Mouse (Mus musculus) liver, embryonic 11.5 days (tissue): ENCODE measurements around the gene Csnk2a2. TPM values are rescaled to one million over a fixed set of nuclear protein-coding genes. Genes with fewer than 3 reads are reported as not detected.

Experiments
- ATAC-seq: fragments of 200-750 bp; cut with Nextera tagmentation; replicated peaks from 2 replicates; pipeline ENCODE4 v1.8.0; 2017; ENCODE audit warnings: moderate number of reproducible peaks, mild to moderate bottlenecking, moderate TSS enrichment, moderate library complexity; ENCODE audit not compliant: low FRiP score
- DNase-seq: peaks from one replicate; pipeline ENCODE4 v3.0.0-alpha.2; 2017; ENCODE audit warnings: low spot score
- H3K27ac ChIP-seq: fragments of 300-500 bp; sonication (generic); 2 replicates; pipeline ENCODE4 v1.5.1; 2014; ENCODE audit warnings: mild to moderate bottlenecking, low read depth, low read length, control low read depth
- H3K27me3 ChIP-seq: fragments of 300-500 bp; sonication (generic); replicated peaks from 2 replicates; pipeline ENCODE4 v1.6.1; 2014; ENCODE audit warnings: low read length, mixed read lengths; ENCODE audit not compliant: control insufficient read depth, insufficient read depth
- H3K36me3 ChIP-seq: fragments of 300-500 bp; sonication (generic); 2 replicates; pipeline ENCODE4 v1.6.1; 2014; ENCODE audit warnings: mild to moderate bottlenecking, low read length, moderate library complexity, mixed read lengths; ENCODE audit not compliant: control insufficient read depth, insufficient read depth
- H3K4me1 ChIP-seq: fragments of 300-500 bp; sonication (generic); replicated peaks from 2 replicates; pipeline ENCODE4 v1.6.1; 2014; ENCODE audit warnings: low read length, mixed read lengths; ENCODE audit not compliant: control insufficient read depth, insufficient read depth
- H3K4me2 ChIP-seq: fragments of 300-500 bp; sonication (generic); 2 replicates; pipeline ENCODE4 v1.6.1; 2014; ENCODE audit warnings: mild to moderate bottlenecking, control low read depth, moderate library complexity
- H3K4me3 ChIP-seq: fragments of 300-500 bp; sonication (generic); 2 replicates; pipeline ENCODE4 v1.5.1; 2014; ENCODE audit warnings: low read depth, low read length, control low read depth
- H3K9ac ChIP-seq: fragments of 300-500 bp; sonication (generic); 2 replicates; pipeline ENCODE4 v1.6.1; 2014; ENCODE audit warnings: low read depth, low read length, control low read depth
- H3K9me3 ChIP-seq: fragments of 300-500 bp; sonication (generic); 2 replicates; pipeline ENCODE4 v1.6.1; 2016; ENCODE audit warnings: low read length, inconsistent platforms, mixed read lengths; ENCODE audit not compliant: control insufficient read depth
- WGBS: fragments of 180-500 bp; shearing (Covaris S2); extraction: QIAGEN DNeasy Blood & Tissue Kit; methylation state at CpG from one replicate; pipeline ENCODE4 v1.1.7; 2014; 5-methylcytosine and 5-hydroxymethylcytosine counted together
- polyA plus RNA-seq: library from polyadenylated mRNA; unstranded; fragments of >200 nt; fragmentation: Nextera tagmentation; extraction: Ambion mirVana; gene quantifications from 2 replicates; pipeline ENCODE4 v1.2.1, GENCODE M21; 2014

The Csnk2a2 gene
- polyA plus RNA-seq, 1 experiment from 2014 or later = 15.4 TPM

GRCm38 (mm10) chr8:95513219-95513618 lies 23.4 kb upstream of the Csnk2a2 start:
- no peak overlapping the region for H3K4me3 ChIP-seq
- no peaks in the 10 kb centered on the region for H3K36me3 ChIP-seq
- DNase-seq (no peak), ATAC-seq (no peak)
- H3K9me3 ChIP-seq = no peaks in the 10 kb centered on the region
- no peak overlapping the region for H3K4me2 ChIP-seq
- WGBS = 73% methylated on average over 4 of the region's 4 CpGs
- no peaks in the 10 kb centered on the region for H3K4me1 ChIP-seq
- no peaks in the 10 kb centered on the region for H3K27me3 ChIP-seq
- no peak overlapping the region for H3K27ac ChIP-seq
- H3K9ac ChIP-seq = no peak overlapping the region

DNA sequence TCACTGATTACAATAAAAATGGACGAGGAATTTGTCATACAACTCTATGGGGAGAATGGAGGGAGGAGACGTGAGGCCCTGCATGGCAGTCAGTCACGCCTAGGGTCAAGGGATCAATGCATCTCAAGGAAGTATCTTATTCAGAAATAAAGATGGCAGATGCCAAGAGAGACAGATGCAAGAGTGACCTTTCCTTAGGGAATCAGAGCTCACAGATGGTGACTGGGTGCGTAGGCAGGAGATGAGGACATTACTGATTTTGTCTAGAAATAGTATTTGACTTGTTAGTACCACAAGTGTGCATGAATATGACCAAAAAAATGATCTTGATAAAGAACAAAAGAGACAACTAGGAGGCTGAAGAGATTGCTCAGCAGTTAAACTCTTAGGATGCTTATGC lies 22.4 kb upstream of the Csnk2a2 start:
- H3K9me3 ChIP-seq = no peaks in the 10 kb centered on the region
- no peaks in the 10 kb centered on the region for H3K27me3 ChIP-seq
- no peaks in the 10 kb centered on the region for H3K4me1 ChIP-seq
- no peak overlapping the region for H3K4me2 ChIP-seq
- no peak overlapping the region for H3K9ac ChIP-seq
- no peak for DNase-seq
- WGBS = 72% methylated on average over 4 of the region's 4 CpGs
- H3K36me3 ChIP-seq = no peaks in the 10 kb centered on the region
- H3K4me3 ChIP-seq = no peak overlapping the region
- ATAC-seq = no peak
- no peak overlapping the region for H3K27ac ChIP-seq

- H3K4me3 ChIP-seq = no peak overlapping the region
- no peak overlapping the region for H3K9ac ChIP-seq
- no peaks in the 10 kb centered on the region for H3K9me3 ChIP-seq
- no peaks in the 10 kb centered on the region for H3K36me3 ChIP-seq
- ATAC-seq (no peak), DNase-seq (no peak)
- 68% methylated on average over 5 of the region's 5 CpGs for WGBS
- no peak overlapping the region for H3K27ac ChIP-seq
- no peak overlapping the region for H3K4me2 ChIP-seq
- no peaks in the 10 kb centered on the region for H3K27me3 ChIP-seq
- H3K4me1 ChIP-seq = no peaks in the 10 kb centered on the region
Observed at GRCm38 (mm10) chr8:95506245-95506644, 16.4 kb upstream of the Csnk2a2 start.

DNA sequence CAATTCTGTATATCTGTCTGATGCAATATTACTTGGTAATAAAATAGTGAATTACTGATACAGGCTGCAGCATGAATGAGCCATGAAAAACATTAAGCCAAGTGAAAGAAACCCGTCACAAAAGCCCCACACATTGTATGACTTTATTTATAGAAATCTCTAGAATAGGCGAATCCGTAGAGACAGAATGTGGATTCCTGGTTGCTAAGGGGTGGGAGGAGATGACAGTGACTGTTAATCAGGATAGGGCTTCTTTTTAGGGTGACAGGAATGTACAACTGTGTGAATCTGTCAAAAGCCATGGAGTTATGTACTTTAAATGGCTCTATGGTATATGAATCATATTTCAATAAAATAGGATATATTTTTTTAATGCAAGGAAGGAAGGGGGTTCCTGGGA lies 15.8 kb upstream of the Csnk2a2 start:
- Histone ChIP-seq H3K9ac (no peak overlapping the region), H3K4me1 (no peaks in the 10 kb centered on the region), H3K36me3 (no peaks in the 10 kb centered on the region), H3K27ac (no peak overlapping the region), H3K4me2 (no peak overlapping the region), H3K4me3 (no peak overlapping the region), H3K27me3 (no peaks in the 10 kb centered on the region), H3K9me3 (no peaks in the 10 kb centered on the region)
- WGBS = 83% methylated on average over 3 of the region's 3 CpGs
- ATAC-seq (no peak), DNase-seq (no peak)

GRCm38 (mm10) chr8:95504835-95505234 lies 15.0 kb upstream of the Csnk2a2 start:
- 67% methylated on average over 5 of the region's 5 CpGs for WGBS
- Histone ChIP-seq H3K27me3 (no peaks in the 10 kb centered on the region), H3K4me3 (no peak overlapping the region), H3K36me3 (no peaks in the 10 kb centered on the region), H3K9me3 (no peaks in the 10 kb centered on the region), H3K4me1 (no peaks in the 10 kb centered on the region), H3K9ac (no peak overlapping the region), H3K27ac (no peak overlapping the region), H3K4me2 (no peak overlapping the region)
- no peak for ATAC-seq
- DNase-seq = no peak

DNA sequence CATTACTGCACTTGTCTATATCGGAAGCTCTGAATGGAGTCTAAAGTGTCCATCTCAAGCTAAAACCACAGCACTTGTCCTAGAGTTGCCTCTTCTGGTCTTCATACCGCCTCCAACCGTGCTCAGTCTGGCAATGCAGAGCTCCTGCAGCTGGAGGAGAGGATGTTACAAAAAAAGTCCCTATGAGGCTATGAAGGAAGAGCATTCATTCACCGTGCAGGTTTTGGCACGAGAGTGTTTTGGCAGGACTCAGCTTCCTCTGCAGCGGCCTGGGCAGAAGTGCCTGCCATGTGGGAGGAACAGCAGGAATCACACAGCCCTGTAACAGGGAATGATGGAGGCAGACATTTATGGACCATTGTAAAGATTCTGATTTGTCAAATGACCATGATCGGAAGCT lies 12.6 kb upstream of the Csnk2a2 start:
- H3K9me3 ChIP-seq = no peaks in the 10 kb centered on the region
- WGBS = 83% methylated on average over 7 of the region's 7 CpGs
- ATAC-seq (no peak), DNase-seq (no peak)
- H3K36me3 ChIP-seq = no peaks in the 10 kb centered on the region
- H3K4me3 ChIP-seq = no peak overlapping the region
- no peak overlapping the region for H3K4me2 ChIP-seq
- no peak overlapping the region for H3K27ac ChIP-seq
- no peaks in the 10 kb centered on the region; the same call in 1 of the 2 replicates for H3K4me1 ChIP-seq
- H3K9ac ChIP-seq = no peak overlapping the region
- no peaks in the 10 kb centered on the region for H3K27me3 ChIP-seq

DNA sequence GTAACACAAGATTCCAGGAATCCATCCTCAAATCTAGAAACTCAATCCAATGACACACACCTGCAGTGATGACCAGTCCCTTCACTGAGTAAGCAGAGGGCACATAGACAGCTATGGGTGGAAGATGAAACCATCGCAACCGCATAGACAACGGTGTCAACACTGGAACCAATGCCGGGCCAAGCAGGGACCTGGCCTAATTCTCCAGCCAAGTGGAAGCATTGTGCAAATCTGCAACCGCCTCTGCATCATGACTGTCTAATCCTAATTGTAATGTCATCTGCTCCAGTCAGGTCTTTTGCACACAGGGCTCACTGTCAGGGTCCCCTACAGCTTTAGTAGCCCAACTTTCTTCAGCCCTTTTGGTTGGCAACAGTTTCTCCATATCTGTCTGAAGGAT lies 10.6 kb upstream of the Csnk2a2 start:
- H3K4me1 ChIP-seq = no peaks in the 10 kb centered on the region; the same call in 1 of the 2 replicates
- H3K27ac ChIP-seq = no peak overlapping the region
- H3K4me3 ChIP-seq = no peak overlapping the region
- no peaks in the 10 kb centered on the region for H3K36me3 ChIP-seq
- 91% methylated on average over 5 of the region's 5 CpGs for WGBS
- no peaks in the 10 kb centered on the region for H3K27me3 ChIP-seq
- ATAC-seq (no peak), DNase-seq (no peak)
- no peak overlapping the region for H3K4me2 ChIP-seq
- no peak overlapping the region for H3K9ac ChIP-seq
- no peaks in the 10 kb centered on the region for H3K9me3 ChIP-seq

- Histone ChIP-seq H3K4me3 (no peak overlapping the region), H3K36me3 (no peaks in the 10 kb centered on the region), H3K9me3 (no peaks in the 10 kb centered on the region), H3K27ac (no peak overlapping the region), H3K27me3 (no peaks in the 10 kb centered on the region), H3K4me1 (no peaks in the 10 kb centered on the region; the same call in 1 of the 2 replicates), H3K4me2 (no peak overlapping the region), H3K9ac (no peak overlapping the region)
- no peak for ATAC-seq
- no peak for DNase-seq
- WGBS = 65% methylated on average over 4 of the region's 4 CpGs
Observed at GRCm38 (mm10) chr8:95499266-95500064, 9.6 kb upstream of the Csnk2a2 start.

- Histone ChIP-seq H3K9ac (no peak overlapping the region), H3K4me2 (no peak overlapping the region), H3K27ac (no peak overlapping the region), H3K4me3 (no peak overlapping the region), H3K9me3 (no peaks in the 10 kb centered on the region), H3K36me3 (no peaks in the 10 kb centered on the region), H3K4me1 (no peaks in the 10 kb centered on the region; the same call in 1 of the 2 replicates), H3K27me3 (no peaks in the 10 kb centered on the region)
- 77% methylated on average over 3 of the region's 3 CpGs for WGBS
- ATAC-seq (no peak), DNase-seq (no peak)
Observed at GRCm38 (mm10) chr8:95497821-95498220, 8.0 kb upstream of the Csnk2a2 start.
